Mouse (Mus musculus) spleen, adult 2 months (tissue): Measurements from ENCODE around the gene Tmem53. TPM values are rescaled to one million over a fixed set of nuclear protein-coding genes. Genes with fewer than 3 reads are reported as not detected.

ENCODE experiments used
- DNase-seq, 2 experiments: peaks; one replicate each; pipeline versions ENCODE4 v3.0.0 to v3.0.0-alpha.2; 2012 to 2021; ENCODE audit warnings: low spot score in 2 of 2, low read depth in 1 of 2
- H3K27ac ChIP-seq: fragments of 200-500 bp; 2 replicates; pipeline ENCODE4 v1.5.1; 2012; ENCODE audit warnings: low read length, inconsistent platforms; ENCODE audit not compliant: insufficient read depth
- H3K27me3 ChIP-seq: fragments of 200-500 bp; 2 replicates; pipeline ENCODE4 v1.6.1; 2012; ENCODE audit warnings: mild to moderate bottlenecking, moderate library complexity, low read length, inconsistent platforms; ENCODE audit not compliant: control insufficient read depth, insufficient read depth
- H3K36me3 ChIP-seq: fragments of 200-500 bp; 2 replicates; pipeline ENCODE4 v1.6.1; 2012; ENCODE audit warnings: mild to moderate bottlenecking, low read length, inconsistent platforms; ENCODE audit not compliant: control insufficient read depth, insufficient read depth
- H3K4me1 ChIP-seq: fragments of 200-500 bp; 2 replicates; pipeline ENCODE4 v1.6.1; 2011; ENCODE audit warnings: inconsistent platforms; ENCODE audit not compliant: control insufficient read depth, insufficient read depth, insufficient read length
- H3K4me3 ChIP-seq: fragments of 200-500 bp; 2 replicates; pipeline ENCODE4 v1.5.1; 2011; ENCODE audit warnings: mild to moderate bottlenecking, inconsistent platforms; ENCODE audit not compliant: insufficient read depth, insufficient read length; ENCODE audit errors: extremely low read depth
- CTCF ChIP-seq: fragments of 200-500 bp; IDR thresholded peaks from 2 replicates; pipeline ENCODE4 v1.5.1; 2011; ENCODE audit warnings: mild to moderate bottlenecking, inconsistent platforms; ENCODE audit not compliant: insufficient read depth, insufficient read length, insufficient replicate concordance; ENCODE audit errors: extremely low read depth
- POLR2A ChIP-seq: fragments of 200-500 bp; IDR thresholded peaks from 2 replicates; pipeline ENCODE4 v1.6.1; 2011; ENCODE audit warnings: low read depth, low read length, inconsistent platforms
- WGBS: fragments of 180-500 bp; shearing (Covaris S2); methylation state at CpG from one replicate; pipeline ENCODE4 v1.1.7; 2018; 5-methylcytosine and 5-hydroxymethylcytosine counted together
- polyA plus RNA-seq: library from polyadenylated mRNA; depleted of rRNA; stranded (reverse); fragments of >200 nt; gene quantifications from 2 replicates; pipeline ENCODE4 v1.2.3, GENCODE M21; 2012

Gene Tmem53
- polyA plus RNA-seq, 1 experiment = 2.4 TPM

DNA sequence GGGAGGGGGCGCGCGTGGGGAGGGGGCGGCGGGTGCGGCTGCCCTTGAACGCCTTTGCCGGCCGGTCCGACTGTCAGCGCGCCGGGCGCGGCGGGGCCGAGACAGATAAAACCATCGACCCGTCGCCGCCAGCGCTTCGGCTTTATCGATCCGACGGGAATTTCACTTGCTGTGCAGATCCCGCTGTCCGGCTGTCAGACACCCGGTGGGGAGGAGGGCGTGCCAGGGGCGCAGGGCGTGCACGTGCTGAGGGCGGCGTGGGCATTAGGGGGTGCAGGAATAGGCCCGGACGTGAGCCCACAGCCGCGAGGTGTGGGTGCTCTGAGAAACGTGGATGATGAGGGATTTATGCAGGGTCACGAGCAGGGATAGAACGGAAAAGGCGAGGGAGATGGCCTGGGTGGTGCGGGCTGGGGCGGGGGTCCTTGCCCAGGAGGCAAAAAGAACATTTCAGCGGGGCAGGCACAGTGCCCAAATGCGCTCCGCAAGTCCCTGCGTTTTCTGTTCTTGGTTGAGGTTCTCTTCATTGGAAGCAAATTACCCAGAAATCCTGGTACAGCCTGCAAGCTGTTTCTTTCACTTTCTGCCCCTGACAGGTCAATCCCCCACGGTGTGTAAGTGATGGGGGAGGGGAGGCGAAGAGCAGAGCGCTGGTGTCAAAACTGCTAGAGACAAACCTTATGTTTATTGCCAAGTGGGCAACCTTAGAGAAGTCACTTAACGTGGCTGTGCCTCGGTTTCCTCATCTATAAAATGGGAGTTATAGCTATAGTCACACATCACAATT, 52.7 kb downstream of the Tmem53 start:
- no peaks in the 10 kb centered on the region for H3K27me3 ChIP-seq

DNA sequence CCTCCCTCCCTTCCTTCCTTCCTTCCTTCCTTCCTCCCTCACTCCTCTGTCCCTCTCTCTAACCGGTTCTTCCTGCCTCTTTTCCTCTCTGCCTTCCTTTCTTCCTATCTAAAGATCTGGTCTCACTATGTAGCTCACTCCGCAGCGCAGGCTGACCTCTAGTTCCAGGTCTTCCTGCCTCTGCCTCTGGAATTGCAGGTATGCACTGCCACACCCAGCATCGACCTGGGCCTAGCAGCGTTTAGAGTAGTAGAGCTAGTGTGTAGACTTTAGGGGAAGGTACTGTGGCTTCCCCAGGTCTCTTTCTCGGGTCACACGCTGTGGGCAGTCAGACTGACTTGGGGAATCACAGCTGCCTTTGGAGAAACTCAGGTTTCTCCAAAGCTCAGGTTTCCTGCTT, 53.7 kb downstream of the Tmem53 start:
- 82% methylated on average over 7 of the region's 7 CpGs for WGBS
- no peak overlapping the region for H3K4me3 ChIP-seq
- no peak overlapping the region for H3K27ac ChIP-seq
- DNase-seq = no peak
- H3K36me3 ChIP-seq = no peaks in the 10 kb centered on the region
- no peaks in the 10 kb centered on the region for H3K4me1 ChIP-seq
- no peaks in the 10 kb centered on the region for H3K27me3 ChIP-seq
- TF ChIP-seq POLR2A (no peak), CTCF (no peak)

More for the DNA sequence above, 52.7 kb downstream of the Tmem53 start:
- DNase-seq = no peak
- Histone ChIP-seq H3K36me3 (no peaks in the 10 kb centered on the region), H3K4me1 (no peaks in the 10 kb centered on the region), H3K27ac (no peak overlapping the region), H3K4me3 (no peak overlapping the region)
- TF ChIP-seq POLR2A (no peak), CTCF (no peak)
- 93% methylated on average over 54 of the region's 54 CpGs for WGBS

DNA sequence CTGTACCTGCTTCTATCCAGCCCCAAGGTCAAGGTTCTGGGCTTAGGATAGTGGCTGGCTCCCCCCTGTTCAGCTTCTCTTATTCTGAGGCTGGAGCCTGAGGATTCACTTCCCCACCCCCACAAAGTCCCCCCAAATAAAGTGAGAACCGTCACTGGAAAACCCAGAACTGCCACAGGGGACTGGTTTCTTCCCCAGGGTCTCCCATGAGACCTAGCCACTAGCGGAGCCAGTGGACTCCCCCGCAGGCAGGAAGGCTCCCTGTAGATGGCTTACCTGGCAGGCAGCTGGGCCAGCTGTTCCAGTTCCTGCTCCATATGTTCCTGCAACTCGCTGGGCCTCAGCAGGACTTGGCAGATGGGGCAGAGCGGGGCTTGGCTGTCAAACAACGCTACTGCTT, 55.5 kb downstream of the Tmem53 start:
- WGBS = 59% methylated on average over 6 of the region's 6 CpGs

DNA sequence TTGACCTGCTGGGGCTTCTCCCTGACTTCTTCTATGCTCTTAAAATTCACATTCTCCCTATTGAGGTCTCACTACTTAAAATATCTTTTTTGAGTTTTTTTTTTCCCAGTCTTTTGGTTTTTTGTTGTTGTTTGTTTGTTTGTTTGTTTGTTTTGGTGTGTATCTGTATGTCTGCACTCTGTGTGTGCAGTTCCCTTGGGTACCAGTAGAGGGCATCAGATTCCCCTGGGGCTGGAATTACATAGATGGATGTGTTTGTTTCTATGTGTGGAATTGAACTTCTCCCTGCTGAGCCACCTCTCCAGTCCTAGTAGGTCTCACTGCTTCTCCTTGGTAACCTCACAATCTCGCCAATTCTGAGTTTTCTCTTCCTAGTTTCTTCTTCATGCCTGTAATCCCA, 57.7 kb downstream of the Tmem53 start:
- Histone ChIP-seq H3K27me3 (no peaks in the 10 kb centered on the region), H3K4me1 (no peaks in the 10 kb centered on the region), H3K36me3 (no peaks in the 10 kb centered on the region), H3K4me3 (no peak overlapping the region), H3K27ac (no peak overlapping the region)
- WGBS = 96% methylated on average over 1 of the region's 1 CpGs
- no peak for TF ChIP-seq POLR2A
- no peak for TF ChIP-seq CTCF
- DNase-seq = no peak

More for the DNA sequence above, 55.5 kb downstream of the Tmem53 start:
- H3K4me3 ChIP-seq = no peak overlapping the region
- no peak for DNase-seq
- H3K4me1 ChIP-seq = no peaks in the 10 kb centered on the region
- no peak overlapping the region for H3K27ac ChIP-seq
- H3K27me3 ChIP-seq = no peaks in the 10 kb centered on the region
- H3K36me3 ChIP-seq = no peaks in the 10 kb centered on the region
- no peak for TF ChIP-seq CTCF
- TF ChIP-seq POLR2A = no peak

DNA sequence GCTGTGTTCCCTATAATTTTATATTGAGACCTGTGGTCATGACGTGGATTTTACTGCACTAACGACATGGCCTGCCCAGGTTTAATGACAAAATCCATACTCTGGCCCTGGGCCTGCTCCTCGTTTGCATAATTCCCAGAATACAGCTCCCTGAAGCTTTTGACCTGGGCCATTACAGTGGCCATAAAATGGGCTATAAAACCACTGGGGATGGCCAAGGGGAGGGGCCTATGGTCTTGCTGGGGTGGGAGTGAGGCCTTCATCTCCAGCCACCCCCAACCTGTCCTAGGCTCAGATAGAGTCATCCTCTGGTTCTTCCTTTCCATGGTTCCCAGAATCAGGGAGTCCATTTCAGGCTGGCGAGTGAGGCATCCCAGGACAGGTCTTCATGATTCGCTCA, 60.1 kb downstream of the Tmem53 start:
- WGBS = 90% methylated on average over 5 of the region's 5 CpGs
- Histone ChIP-seq H3K36me3 (no peaks in the 10 kb centered on the region), H3K27me3 (no peaks in the 10 kb centered on the region), H3K4me3 (no peak overlapping the region), H3K27ac (no peak overlapping the region), H3K4me1 (no peaks in the 10 kb centered on the region)
- DNase-seq = no peak
- TF ChIP-seq POLR2A (no peak), CTCF (no peak)

DNA sequence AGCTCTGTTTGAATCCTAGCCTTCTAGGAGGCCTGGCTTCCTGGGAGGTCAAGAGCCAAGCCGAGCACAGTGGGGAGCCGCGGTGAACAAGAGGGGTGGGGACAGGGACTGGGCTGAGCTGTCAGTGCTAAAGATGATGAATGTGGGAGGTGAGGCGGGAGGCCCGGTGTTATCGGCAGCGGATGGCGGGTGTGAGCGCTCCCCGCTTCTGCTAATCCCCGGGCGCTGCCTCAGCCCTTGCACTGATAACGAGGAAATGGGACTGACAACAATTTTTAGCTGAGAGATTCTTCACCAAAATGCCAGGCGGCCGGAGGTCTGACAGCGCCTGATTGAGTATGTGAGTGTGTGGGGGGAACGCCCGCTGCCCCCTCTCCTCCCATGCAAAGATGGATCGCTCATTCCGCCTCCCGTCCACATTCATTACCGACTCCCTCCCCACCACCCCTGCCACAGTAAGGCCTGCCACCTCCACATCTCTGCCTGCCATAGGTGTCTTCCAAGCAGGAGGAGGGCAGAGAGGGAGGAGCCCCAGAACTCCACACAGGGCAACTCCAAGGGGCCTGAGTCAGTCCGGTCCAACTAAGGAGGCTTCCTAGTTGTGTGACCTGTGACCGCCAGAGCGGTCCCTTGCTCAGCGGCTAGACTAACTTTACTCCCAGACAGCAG, 60.8 kb downstream of the Tmem53 start:
- Histone ChIP-seq H3K27ac (no peak overlapping the region; the same call in 1 of the 2 replicates), H3K27me3 (no peaks in the 10 kb centered on the region), H3K4me1 (no peaks in the 10 kb centered on the region), H3K36me3 (no peaks in the 10 kb centered on the region), H3K4me3 (no peak overlapping the region)
- DNase-seq = no peak
- TF ChIP-seq CTCF (no peak), POLR2A (no peak)
- WGBS = 86% methylated on average over 26 of the region's 26 CpGs

DNA sequence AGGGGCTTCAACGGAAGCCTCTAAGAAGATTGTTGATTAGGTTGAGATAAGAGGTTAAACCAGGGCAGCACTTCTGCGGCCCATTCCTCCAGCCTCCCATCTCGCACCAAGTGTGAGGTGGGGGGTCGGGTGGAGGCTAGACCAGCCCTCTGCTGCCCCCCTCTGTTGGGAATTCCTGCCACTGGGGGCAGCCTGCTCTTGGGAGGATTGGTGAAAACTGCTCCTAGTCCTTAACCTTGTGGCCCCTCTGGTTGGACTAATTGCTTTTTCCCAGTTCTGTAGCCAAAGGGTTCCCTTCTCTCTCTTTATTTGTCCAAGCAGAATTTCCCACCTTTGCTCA, 61.3 kb downstream of the Tmem53 start:
- WGBS = 87% methylated on average over 4 of the region's 4 CpGs
- no peaks in the 10 kb centered on the region for H3K4me1 ChIP-seq
- H3K27me3 ChIP-seq = no peaks in the 10 kb centered on the region
- H3K4me3 ChIP-seq = no peak overlapping the region
- H3K27ac ChIP-seq = no peak overlapping the region
- TF ChIP-seq POLR2A = no peak
- no peak for TF ChIP-seq CTCF
- no peaks in the 10 kb centered on the region for H3K36me3 ChIP-seq
- DNase-seq = no peak
